ENCODE assay signal across 8 mouse cellular contexts in the genomic region with DNA sequence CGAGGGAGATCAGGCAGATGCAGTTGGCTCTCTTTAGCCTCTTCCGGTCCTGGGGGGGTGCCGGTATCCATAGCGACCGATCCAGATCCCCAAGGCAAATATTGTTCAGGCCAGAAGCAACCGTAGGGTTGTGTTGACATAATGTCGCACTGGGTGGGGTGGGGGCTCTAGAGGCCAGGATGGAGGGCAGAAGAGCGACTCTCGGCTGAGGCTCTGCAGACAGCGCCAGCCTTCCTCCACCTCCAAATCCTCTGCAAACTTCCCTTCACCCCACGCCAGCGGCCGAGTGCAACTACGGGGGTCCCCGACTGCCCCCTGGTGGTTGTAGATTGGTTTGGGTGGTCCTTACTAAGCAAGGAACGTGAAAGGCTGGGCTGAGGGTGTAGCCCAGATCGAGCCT. TPM values are rescaled to one million over a fixed set of nuclear protein-coding genes. Genes with fewer than 3 reads are reported as not detected.
DNase-seq lines count a peak whose midpoint lies in the region; ATAC-seq lines count a peak whose summit lies in the region.

No protein-coding gene starts in this region.

- H3K27ac ChIP-seq in heart, embryonic 12.5 days (ENCODE audit: poor library complexity, severe bottlenecking): peak overlapping the region; percentile 92
- H3K27ac ChIP-seq in kidney, embryonic 16.5 days (ENCODE audit: low read length): peak overlapping the region; percentile 61; the same call in 1 of the 2 replicates
- no peak overlapping the region for H3K27ac ChIP-seq in liver, embryonic 12.5 days
- H3K27ac ChIP-seq in stomach, embryonic 15.5 days: 0 out of 2 replicates have a peak overlapping the region, but pooled peaks have one; percentile 5

- H3K27me3 ChIP-seq in heart, embryonic 12.5 days (replicated peaks): peaks cover 30% of the 10 kb centered on the region
- peaks cover 33% of the 10 kb centered on the region for H3K27me3 ChIP-seq in kidney, embryonic 16.5 days (ENCODE audit: insufficient read depth, low read length)
- peaks cover 90% of the 10 kb centered on the region for H3K27me3 ChIP-seq in liver, embryonic 12.5 days (replicated peaks)
- H3K27me3 ChIP-seq in stomach, embryonic 15.5 days (replicated peaks): peaks cover 26% of the 10 kb centered on the region

- H3K9ac ChIP-seq in heart, embryonic 12.5 days: peak overlapping the region; percentile 39; the same call in 1 of the 2 replicates
- H3K9ac ChIP-seq in kidney, embryonic 16.5 days (replicated peaks; ENCODE audit: low read length): peak overlapping the region; percentile 55
- 0 out of 2 replicates have a peak overlapping the region, but pooled peaks have one; percentile 10 for H3K9ac ChIP-seq in liver, embryonic 12.5 days
- H3K9ac ChIP-seq in stomach, embryonic 15.5 days: no peak overlapping the region

- peak; percentile 77 for DNase-seq in A20 (ENCODE audit: low read depth, low spot score)
- DNase-seq in adrenal gland, postnatal 4 days (ENCODE audit: low spot score in 2 of 2): peak; percentile 61 to 69
- DNase-seq in naive thymus-derived CD4-positive, alpha-beta T cell, adult 2 months (ENCODE audit: low read depth): peak; percentile 64

- peak; percentile 32; the same call in 1 of the 2 replicates for ATAC-seq in erythroblast, adult 5-6 weeks (replicated peaks; ENCODE audit: low FRiP score, poor library complexity, severe bottlenecking)
- ATAC-seq in heart, embryonic 12.5 days (ENCODE audit: insufficient number of reproducible peaks, low FRiP score): peak; percentile 35; the same call in 1 of the 2 replicates
- ATAC-seq in kidney, embryonic 16.5 days (ENCODE audit: low FRiP score, low TSS enrichment): peak; percentile 58
- peak; percentile 48; the same call in 1 of the 2 replicates for ATAC-seq in liver, embryonic 12.5 days
- ATAC-seq in stomach, embryonic 15.5 days (ENCODE audit: insufficient read depth, low FRiP score, low read depth): peak; percentile 28; the same call in 1 of the 2 replicates

- H3K9me3 ChIP-seq in heart, embryonic 12.5 days (replicated peaks): no peaks in the 10 kb centered on the region
- peaks cover 3% of the 10 kb centered on the region; the same call in 1 of the 2 replicates for H3K9me3 ChIP-seq in kidney, embryonic 16.5 days (ENCODE audit: low read length)
- H3K9me3 ChIP-seq in liver, embryonic 12.5 days (replicated peaks): no peaks in the 10 kb centered on the region
- no peaks in the 10 kb centered on the region for H3K9me3 ChIP-seq in stomach, embryonic 15.5 days

- 5% methylated on average over 17 of the region's 17 CpGs for WGBS in heart, embryonic 12.5 days
- WGBS in kidney, embryonic 16.5 days: 4% methylated on average over 17 of the region's 17 CpGs
- WGBS in liver, embryonic 12.5 days (ENCODE audit: insufficient replicate concordance): 5% methylated on average over 17 of the region's 17 CpGs
- 2% methylated on average over 17 of the region's 17 CpGs for WGBS in stomach, embryonic 15.5 days

- H3K4me3 ChIP-seq in heart, embryonic 12.5 days: peak overlapping the region; percentile 30
- H3K4me3 ChIP-seq in kidney, embryonic 16.5 days (ENCODE audit: low read length): peak overlapping the region; percentile 35
- H3K4me3 ChIP-seq in liver, embryonic 12.5 days: peak overlapping the region; percentile 25; the same call in 1 of the 2 replicates
- peak overlapping the region; percentile 30 for H3K4me3 ChIP-seq in stomach, embryonic 15.5 days (replicated peaks)

- H3K4me1 ChIP-seq in heart, embryonic 12.5 days (replicated peaks): peaks cover 59% of the 10 kb centered on the region
- peaks cover 25% of the 10 kb centered on the region for H3K4me1 ChIP-seq in kidney, embryonic 16.5 days (ENCODE audit: insufficient read depth, low read length)
- H3K4me1 ChIP-seq in liver, embryonic 12.5 days: peaks cover 32% of the 10 kb centered on the region
- 0 out of 2 replicates have a peak, but pooled peaks cover 16% of the 10 kb centered on the region for H3K4me1 ChIP-seq in stomach, embryonic 15.5 days

- no peaks in the 10 kb centered on the region for H3K36me3 ChIP-seq in heart, embryonic 12.5 days
- H3K36me3 ChIP-seq in kidney, embryonic 16.5 days (ENCODE audit: insufficient read depth, low read length): no peaks in the 10 kb centered on the region
- no peaks in the 10 kb centered on the region for H3K36me3 ChIP-seq in liver, embryonic 12.5 days
- no peaks in the 10 kb centered on the region for H3K36me3 ChIP-seq in stomach, embryonic 15.5 days

- H3K4me2 ChIP-seq in heart, embryonic 12.5 days: peak overlapping the region; percentile 63
- H3K4me2 ChIP-seq in kidney, embryonic 16.5 days (replicated peaks; ENCODE audit: low read depth, low read length): peak overlapping the region; percentile 57
- H3K4me2 ChIP-seq in liver, embryonic 12.5 days: peak overlapping the region; percentile 50
- H3K4me2 ChIP-seq in stomach, embryonic 15.5 days: peak overlapping the region; percentile 58

RNA-seq across cellular contexts. Expression of gene Eml2, which starts 3.3 kb away (rescaled TPM):
- 10 to 100 TPM; 44.8 to 46.7 TPM for total RNA-seq in adrenal gland, postnatal 4 days (2021)
- total RNA-seq in erythroblast, adult 5-6 weeks (2015; ENCODE audit: low replicate concordance): 1.5 and 2.1 TPM in 2 replicates
- total RNA-seq in erythroblast, adult 5-6 weeks (2017; ENCODE audit: low replicate concordance): 2.8 and 3.7 TPM in 2 replicates
- polyA plus RNA-seq in heart, embryonic 12.5 days (2016; fragmentation: Nextera tagmentation; extraction: Ambion mirVana): 17.7 and 18.2 TPM in 2 replicates
- 12.0 and 14.5 TPM in 2 replicates for polyA plus RNA-seq in kidney, embryonic 16.5 days (2015; fragmentation: Nextera tagmentation; extraction: Ambion mirVana)
- 4.1 and 5.1 TPM in 2 replicates for polyA plus RNA-seq in liver, embryonic 12.5 days (2016; fragmentation: Nextera tagmentation; extraction: Ambion mirVana)
- 10.6 and 10.7 TPM in 2 replicates for polyA plus RNA-seq in stomach, embryonic 15.5 days (2015; fragmentation: Nextera tagmentation; extraction: Ambion mirVana)

RNA-seq across cellular contexts. Expression of gene Gipr, which starts 6.9 kb away (rescaled TPM):
- 1 to 10 TPM; 1.9 to 2.5 TPM for total RNA-seq in adrenal gland, postnatal 4 days (2021)
- total RNA-seq in erythroblast, adult 5-6 weeks (2015; ENCODE audit: low replicate concordance): 0.42 TPM in 1 of 2 replicates, not detected in the other
- total RNA-seq in erythroblast, adult 5-6 weeks (2017; ENCODE audit: low replicate concordance): not detected in 2 replicates
- polyA plus RNA-seq in heart, embryonic 12.5 days (2016; fragmentation: Nextera tagmentation; extraction: Ambion mirVana): 8.0 and 9.7 TPM in 2 replicates
- 0.37 and 0.60 TPM in 2 replicates for polyA plus RNA-seq in kidney, embryonic 16.5 days (2015; fragmentation: Nextera tagmentation; extraction: Ambion mirVana)
- polyA plus RNA-seq in liver, embryonic 12.5 days (2016; fragmentation: Nextera tagmentation; extraction: Ambion mirVana): 0.18 and 0.41 TPM in 2 replicates
- 2.3 and 2.9 TPM in 2 replicates for polyA plus RNA-seq in stomach, embryonic 15.5 days (2015; fragmentation: Nextera tagmentation; extraction: Ambion mirVana)

RNA-seq across cellular contexts. Expression of gene Snrpd2, which starts 23.4 kb away (rescaled TPM):
- 100 to 1,000 TPM; 111 to 116 TPM for total RNA-seq in adrenal gland, postnatal 4 days (2021)
- total RNA-seq in erythroblast, adult 5-6 weeks (2015; ENCODE audit: low replicate concordance): 15.0 TPM in 2 replicates
- 20.2 and 22.0 TPM in 2 replicates for total RNA-seq in erythroblast, adult 5-6 weeks (2017; ENCODE audit: low replicate concordance)
- 101 TPM in 2 replicates for polyA plus RNA-seq in heart, embryonic 12.5 days (2016; fragmentation: Nextera tagmentation; extraction: Ambion mirVana)
- 137 and 141 TPM in 2 replicates for polyA plus RNA-seq in kidney, embryonic 16.5 days (2015; fragmentation: Nextera tagmentation; extraction: Ambion mirVana)
- polyA plus RNA-seq in liver, embryonic 12.5 days (2016; fragmentation: Nextera tagmentation; extraction: Ambion mirVana): 97.8 and 98.3 TPM in 2 replicates
- polyA plus RNA-seq in stomach, embryonic 15.5 days (2015; fragmentation: Nextera tagmentation; extraction: Ambion mirVana): 131 and 141 TPM in 2 replicates

RNA-seq across cellular contexts. Expression of gene Qpctl, which starts 23.8 kb away (rescaled TPM):
- 10 to 100 TPM; 16.1 TPM for total RNA-seq in adrenal gland, postnatal 4 days (2021)
- 1.3 and 6.7 TPM in 2 replicates for total RNA-seq in erythroblast, adult 5-6 weeks (2015; ENCODE audit: low replicate concordance)
- 0.70 and 1.3 TPM in 2 replicates for total RNA-seq in erythroblast, adult 5-6 weeks (2017; ENCODE audit: low replicate concordance)
- 10.0 TPM in 2 replicates for polyA plus RNA-seq in heart, embryonic 12.5 days (2016; fragmentation: Nextera tagmentation; extraction: Ambion mirVana)
- polyA plus RNA-seq in kidney, embryonic 16.5 days (2015; fragmentation: Nextera tagmentation; extraction: Ambion mirVana): 15.1 and 16.1 TPM in 2 replicates
- polyA plus RNA-seq in liver, embryonic 12.5 days (2016; fragmentation: Nextera tagmentation; extraction: Ambion mirVana): 4.9 and 5.5 TPM in 2 replicates
- polyA plus RNA-seq in stomach, embryonic 15.5 days (2015; fragmentation: Nextera tagmentation; extraction: Ambion mirVana): 13.5 and 14.7 TPM in 2 replicates

RNA-seq across cellular contexts. Expression of gene Gpr4, which starts 39.5 kb away (rescaled TPM):
- total RNA-seq in adrenal gland, postnatal 4 days (2021): 1 to 10 TPM; 4.5 to 4.8 TPM
- 0.19 TPM in 1 of 2 replicates, not detected in the other for total RNA-seq in erythroblast, adult 5-6 weeks (2015; ENCODE audit: low replicate concordance)
- total RNA-seq in erythroblast, adult 5-6 weeks (2017; ENCODE audit: low replicate concordance): not detected in 2 replicates
- polyA plus RNA-seq in heart, embryonic 12.5 days (2016; fragmentation: Nextera tagmentation; extraction: Ambion mirVana): 0.97 and 1.1 TPM in 2 replicates
- polyA plus RNA-seq in kidney, embryonic 16.5 days (2015; fragmentation: Nextera tagmentation; extraction: Ambion mirVana): 4.0 and 4.3 TPM in 2 replicates
- polyA plus RNA-seq in liver, embryonic 12.5 days (2016; fragmentation: Nextera tagmentation; extraction: Ambion mirVana): 0.51 and 0.62 TPM in 2 replicates
- 1.5 and 1.6 TPM in 2 replicates for polyA plus RNA-seq in stomach, embryonic 15.5 days (2015; fragmentation: Nextera tagmentation; extraction: Ambion mirVana)
